Mouse (Mus musculus): ENCODE results near the gene Phc1. TPM values are rescaled to one million over a fixed set of nuclear protein-coding genes. Genes with fewer than 3 reads are reported as not detected.
"Not testable (repeated sequence)": the region's sequence is repeated elsewhere in the genome, so short reads cannot be mapped to it uniquely, and the experiment has no call there.

The Phc1 gene
- total RNA-seq (2021) = 10 to 100 TPM; 27.3 to 34.0 TPM
- long read RNA-seq, experiment 1, transcript Phc1-215 (15 exons, 3,893 nt) = major isoform, 8 of 28 reads
- long read RNA-seq, experiment 1, partial matches to known transcripts = 13 of 28 reads
- long read RNA-seq, experiment 1, other reads (novel, unspliced or antisense) = 5 of 28 reads
- long read RNA-seq, experiment 2, transcript Phc1-215 (15 exons, 3,893 nt) = major isoform, 7 of 22 reads
- long read RNA-seq, experiment 2, partial matches to known transcripts = 8 of 22 reads
- long read RNA-seq, experiment 2, other reads (novel, unspliced or antisense) = 6 of 22 reads

DNA sequence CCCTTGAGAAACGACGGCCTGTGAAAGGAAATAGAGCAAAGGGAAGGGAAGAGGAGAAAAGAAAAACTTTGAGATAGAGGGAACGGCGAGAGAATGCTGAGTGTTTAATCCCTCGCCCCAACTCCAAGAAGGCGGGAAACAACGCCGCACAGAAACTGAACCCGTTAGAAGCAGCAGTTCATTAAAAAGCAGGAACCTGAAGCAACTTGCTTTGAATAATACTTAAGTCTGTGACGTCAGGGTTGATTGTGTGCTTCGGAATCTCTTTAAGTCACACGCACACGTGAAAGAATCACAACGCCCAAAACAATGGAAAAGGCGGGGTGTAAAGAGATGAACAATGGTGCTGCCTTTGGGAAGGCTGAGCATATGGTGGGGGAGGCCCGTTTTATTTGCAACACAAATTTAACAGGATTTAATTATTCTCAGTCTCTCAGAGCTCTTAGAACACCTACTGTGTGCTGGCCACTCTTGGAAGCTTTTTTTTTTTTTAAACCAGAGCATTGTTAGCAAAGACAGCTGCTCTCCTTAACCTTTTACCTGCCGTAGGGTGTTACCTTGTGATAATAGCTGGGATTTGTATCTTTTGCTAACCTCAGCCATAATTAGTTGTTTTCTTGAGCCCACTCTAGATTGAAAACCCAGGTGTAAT, at the start of gene Phc1:
Gene Phc1, minus strand, starts transcription at position 213 of the 652 bp plus-strand sequence.
- peak; percentile 2 for DNase-seq (ENCODE audit: low spot score)

DNA sequence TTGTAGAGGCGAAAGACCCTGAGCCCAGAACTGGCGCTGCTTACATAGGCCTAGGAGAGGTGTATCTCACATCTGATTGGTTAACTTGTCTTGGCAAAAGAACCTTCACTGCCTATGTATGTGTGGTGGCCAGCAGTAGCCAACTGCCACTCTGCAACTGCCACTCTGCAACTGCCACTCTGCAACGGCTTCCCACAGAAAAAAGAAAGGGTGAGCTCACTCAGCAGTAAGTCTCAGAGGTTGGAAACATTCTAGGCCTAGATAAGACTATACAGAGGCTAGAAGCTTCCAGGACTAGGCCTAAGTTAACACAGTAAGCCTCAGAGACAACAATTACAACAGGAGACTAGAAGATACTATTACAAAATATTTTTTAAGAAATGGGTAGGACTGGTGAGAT, 49.6 kb upstream of the Phc1 start:
- DNase-seq (ENCODE audit: low spot score) = not testable (repeated sequence)

DNA sequence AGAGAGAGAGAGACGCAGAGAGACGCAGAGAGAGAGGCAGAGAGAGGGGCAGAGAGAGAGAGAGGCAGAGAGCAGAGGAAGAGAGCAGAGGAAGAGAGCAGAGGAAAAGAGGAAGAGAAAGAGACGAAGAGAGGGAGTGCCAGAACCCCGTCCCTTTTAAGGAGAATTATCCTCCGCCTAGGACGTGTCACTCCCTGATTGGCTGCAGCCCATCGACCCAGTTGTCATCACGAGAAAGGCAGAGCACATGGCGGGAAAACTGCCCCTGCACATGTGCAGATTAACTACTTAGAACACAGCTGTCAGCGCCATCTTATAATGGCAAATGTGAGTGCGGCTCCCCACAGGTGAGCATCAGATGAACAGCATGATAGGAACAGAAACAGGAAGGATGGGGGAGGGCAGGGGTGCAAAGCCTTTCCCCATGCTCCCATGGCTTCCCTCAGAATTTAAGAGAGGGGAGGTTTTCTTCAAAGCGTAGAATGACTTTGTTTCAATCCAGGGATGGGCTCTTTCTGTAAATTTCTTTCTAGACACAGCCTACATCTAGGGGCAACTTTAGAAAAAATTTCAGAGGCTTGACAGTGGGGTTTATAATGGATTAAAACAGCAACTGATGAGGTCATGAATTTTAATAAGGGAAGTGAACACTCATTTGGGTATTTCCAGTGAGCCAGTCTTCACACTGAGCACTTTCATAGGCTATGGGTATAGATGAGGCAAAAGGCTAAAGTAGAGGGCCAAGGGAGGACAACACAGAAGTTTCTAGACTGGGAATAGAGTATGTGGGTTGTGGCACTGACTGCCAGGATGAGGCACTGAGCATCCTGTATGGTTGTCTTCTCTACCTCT, 47.0 kb upstream of the Phc1 start:
- not testable (repeated sequence) for DNase-seq (ENCODE audit: low spot score)

DNA sequence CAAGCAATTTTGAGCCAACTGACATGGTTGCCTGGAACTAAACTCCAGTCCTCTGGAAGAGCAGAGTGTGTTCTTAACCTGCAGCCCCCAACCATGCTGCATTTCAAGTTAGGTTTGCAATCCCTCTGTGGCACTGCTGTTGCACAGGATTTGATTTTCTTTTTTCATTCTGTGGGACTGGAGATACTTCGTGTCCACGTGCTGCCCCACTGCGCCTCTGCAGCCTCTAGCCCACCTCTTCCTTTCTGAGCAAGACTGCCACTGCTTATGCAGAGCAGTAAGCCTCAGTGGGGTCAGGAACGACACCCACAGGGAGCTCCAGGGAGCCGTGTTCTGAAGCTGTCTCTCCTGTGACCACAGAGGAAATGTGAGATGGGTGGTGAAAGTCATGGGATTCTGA, 45.4 kb upstream of the Phc1 start:
- no peak for DNase-seq (ENCODE audit: low spot score)

DNA sequence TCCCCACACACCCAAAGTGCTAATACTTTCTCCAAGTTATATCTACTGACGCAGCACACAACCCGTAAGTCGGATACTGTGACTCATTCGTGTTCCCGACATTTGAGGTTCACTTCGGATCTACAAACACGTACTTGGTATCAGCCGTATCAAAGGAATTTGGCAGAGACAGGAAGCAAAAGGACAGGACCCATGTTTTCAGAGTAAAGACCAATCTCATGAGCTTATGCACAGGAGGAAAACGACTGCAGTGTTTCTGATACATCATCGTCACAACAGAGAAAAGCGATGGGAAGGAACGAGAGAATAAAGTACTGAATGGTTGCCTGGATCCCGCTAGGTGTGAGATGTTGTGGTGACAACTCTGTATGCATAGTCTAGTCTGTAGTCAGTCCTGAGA, 44.5 kb upstream of the Phc1 start:
- no peak for DNase-seq (ENCODE audit: low spot score)

DNA sequence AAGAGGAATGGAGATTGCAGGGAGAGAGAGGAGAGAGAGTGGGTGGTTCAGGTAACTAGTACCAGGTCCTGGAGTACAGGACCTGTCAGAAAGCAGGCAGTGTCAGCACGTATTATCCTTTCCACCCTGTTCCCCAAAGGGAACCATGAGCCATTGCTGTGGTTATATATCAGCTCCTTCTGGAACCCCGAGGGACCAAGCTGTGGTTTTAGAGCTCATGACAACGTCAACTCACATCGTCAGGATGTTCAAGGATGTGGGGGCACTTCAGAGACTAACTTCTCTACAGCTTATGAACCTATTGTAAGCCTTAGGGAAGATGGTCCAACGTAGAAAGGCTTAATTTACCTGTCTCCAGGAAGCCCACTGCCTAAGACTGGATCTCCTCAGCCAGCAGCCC, 42.9 kb upstream of the Phc1 start:
- no peak for DNase-seq (ENCODE audit: low spot score)

DNA sequence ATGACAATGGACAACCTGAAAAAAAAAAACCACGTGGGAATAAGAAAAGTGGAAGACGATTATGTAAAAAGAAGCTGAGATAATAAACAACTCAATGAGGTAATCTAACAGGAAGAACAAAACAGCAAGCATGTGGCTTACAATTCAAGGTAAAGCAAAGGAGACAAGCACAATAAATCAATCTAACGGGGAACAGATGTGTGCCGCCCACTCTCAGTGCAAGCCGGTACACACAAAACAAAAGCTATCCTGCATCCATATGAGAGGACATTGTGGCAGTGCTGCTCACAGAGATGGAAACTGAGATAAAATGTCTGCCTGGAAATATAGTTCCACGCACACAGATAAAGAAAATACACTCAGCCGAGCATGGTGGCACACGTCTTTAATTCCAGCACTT, 41.7 kb upstream of the Phc1 start:
- DNase-seq (ENCODE audit: low spot score) = no peak

DNA sequence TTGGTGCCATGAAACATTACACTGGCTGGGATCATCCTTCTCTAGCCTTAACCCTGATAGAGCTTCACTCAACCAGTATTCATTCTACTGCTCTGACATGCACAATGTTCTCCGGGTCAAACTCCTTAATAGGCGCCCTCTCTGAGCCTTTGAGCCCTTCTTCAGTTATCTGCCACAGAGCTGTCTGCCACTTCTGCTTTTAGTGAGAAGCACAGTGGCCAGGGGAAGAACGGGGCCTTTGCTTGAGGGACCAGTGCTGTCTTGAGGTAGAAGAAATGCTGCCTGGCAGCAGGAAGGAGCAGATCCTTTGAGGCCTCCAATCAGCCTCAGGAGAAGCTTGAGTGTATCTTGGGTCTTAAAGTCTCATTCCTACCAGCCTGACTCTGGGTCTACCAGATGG, 27.9 kb upstream of the Phc1 start:
- no peak for DNase-seq (ENCODE audit: low spot score)

DNA sequence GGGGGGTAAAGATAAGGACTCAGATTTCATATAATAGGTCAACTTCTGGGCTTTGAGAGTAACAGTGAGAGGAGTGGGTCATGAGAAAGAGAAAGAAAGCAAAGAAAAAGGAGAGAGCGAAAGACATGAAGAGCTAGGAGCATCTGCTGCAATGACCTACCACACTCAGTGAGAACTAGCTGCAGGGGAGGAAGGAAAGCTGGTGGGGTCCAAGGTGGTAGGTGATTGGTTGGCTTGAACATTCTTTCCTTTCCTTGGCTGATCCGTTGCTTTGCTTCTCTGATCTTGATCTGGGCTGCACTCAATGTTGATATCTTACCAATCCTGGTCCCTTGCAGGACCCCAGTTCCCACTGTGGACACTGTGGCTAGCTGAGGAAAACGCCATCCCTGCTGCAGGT, 26.6 kb upstream of the Phc1 start:
- DNase-seq (ENCODE audit: low spot score) = no peak

DNA sequence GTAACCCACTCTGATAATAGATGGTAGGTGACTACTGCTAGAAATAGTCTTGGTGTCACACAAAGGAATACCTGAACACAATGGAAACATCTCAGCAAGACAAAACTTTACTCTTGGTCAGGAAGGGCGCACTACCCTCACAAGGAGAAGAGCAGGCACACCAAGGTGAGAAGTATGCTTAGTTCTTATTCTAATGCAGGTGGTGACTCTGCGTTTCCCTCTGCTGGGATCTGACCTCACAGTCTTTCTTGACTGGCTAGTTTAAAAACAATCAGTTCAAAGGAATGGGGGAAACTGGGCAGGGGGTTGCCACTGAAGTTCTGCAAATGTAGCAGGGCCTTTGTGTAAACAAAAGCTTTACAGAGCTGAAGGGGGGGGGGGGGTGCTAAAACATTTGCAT, 25.9 kb upstream of the Phc1 start:
- DNase-seq (ENCODE audit: low spot score) = no peak

DNA sequence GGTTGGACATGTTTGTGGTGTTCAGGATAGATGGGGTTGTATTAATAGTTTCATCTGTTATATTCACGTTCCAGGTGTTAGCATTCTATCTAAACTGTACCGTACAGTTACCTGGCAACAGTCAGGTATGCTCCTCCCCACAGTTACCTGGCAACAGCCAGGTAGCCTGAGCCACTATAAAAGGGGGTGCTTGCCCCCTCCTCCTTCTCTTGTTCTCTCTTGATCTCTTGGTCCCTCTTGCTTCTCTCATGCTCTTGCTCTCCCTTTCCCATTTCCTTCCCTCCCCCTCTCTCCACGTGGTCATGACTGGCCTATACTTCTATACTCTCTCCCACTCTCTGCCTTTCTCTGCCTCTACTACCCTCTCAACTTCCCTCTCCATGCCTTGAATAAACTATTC, 25.3 kb upstream of the Phc1 start:
- no peak for DNase-seq (ENCODE audit: low spot score)

DNA sequence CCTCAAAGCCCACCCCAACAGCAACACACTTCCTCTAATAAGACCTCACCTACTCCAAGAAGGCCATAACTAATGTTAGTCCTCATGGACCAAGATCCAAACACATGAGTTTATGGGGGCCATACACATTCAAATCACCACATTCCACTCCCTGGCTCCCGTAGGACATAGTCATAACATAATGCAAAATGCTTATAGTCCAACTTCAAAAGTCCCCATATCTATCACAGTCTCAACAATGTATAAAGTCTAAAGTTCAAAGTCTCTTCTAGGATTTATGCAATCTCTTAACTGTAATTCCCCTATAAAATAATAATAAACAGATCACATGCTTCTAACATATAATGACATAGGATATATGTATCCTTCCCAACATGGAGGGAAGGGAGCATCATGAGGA, 16.7 kb upstream of the Phc1 start:
- DNase-seq (ENCODE audit: low spot score) = no peak

DNA sequence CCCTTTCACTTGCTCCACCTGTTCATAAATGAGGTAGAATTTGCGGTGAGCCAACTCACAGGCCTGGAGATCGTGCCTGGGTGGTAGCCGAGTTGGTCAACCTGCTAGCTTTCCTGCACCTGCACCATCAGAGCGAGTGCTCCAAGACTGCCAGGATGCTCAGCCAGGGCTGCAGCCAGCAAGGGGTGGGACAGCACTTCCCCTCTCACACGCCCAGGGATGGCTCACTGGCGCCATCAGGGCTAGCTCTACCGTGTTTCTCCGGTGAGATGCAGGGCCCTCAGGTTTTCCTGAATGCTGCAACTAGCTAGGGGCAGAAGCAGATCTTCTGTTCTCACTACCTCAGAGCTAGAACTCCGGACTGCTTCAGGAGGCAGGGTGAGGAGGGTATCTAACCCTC, 15.5 kb upstream of the Phc1 start:
- DNase-seq (ENCODE audit: low spot score) = no peak

DNA sequence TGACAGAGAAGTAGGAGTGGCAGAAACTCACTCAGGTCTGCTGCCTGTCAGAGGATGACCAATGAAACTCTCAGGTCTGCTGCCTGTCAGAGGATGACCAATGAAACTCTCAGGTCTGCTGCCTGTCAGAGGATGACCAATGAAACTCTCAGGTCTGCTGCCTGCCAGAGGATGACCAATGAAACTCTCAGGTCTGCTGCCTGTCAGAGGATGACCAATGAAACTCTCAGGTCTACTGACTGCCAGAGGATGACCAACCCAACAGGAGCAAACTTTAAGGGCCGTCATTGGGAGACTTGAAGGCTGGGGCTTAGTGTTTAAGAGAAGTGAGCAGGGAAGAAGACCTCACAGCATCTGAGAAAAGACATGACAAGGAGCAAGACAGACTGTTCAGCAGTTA, 7.0 kb upstream of the Phc1 start:
- DNase-seq (ENCODE audit: low spot score) = not testable (repeated sequence)

DNA sequence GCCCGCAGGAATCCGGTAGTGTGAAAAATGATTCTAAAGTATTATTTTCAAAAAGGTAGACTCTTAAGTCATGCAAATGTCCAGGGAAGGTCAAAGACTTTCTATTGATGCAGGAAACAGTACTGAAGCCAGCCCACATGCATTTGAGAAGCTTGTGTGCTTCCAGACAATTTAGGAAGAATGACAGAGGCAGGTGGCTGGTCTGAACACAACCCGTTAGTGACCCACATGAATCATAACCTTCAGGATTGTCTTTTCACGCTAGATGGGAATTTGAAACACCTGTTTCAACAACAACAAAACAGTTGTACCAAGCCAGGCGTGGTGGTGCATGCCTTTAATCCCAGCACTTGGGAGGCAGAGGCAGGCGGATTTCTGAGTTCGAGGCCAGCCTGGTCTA, 6.0 kb upstream of the Phc1 start:
- no peak for DNase-seq (ENCODE audit: low spot score)

DNA sequence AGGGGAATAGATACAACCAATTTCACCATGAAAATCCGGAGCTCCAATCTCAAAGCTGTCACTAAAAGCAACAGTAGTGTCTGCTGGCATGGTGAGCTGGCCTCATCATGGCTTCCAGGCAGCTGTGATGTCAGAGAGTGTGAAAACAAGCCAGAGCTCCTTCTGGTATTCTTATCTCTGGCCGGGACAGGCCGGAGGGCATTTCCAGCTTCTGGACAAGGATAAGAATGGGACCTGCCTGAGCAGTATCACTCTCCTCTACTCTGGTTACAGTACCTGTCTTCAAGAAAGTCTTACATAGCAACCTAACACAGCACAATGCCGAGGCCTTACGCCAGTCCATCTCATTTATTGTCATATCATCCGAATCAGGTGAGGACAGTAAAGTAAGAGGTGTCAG, 5.4 kb upstream of the Phc1 start:
- DNase-seq (ENCODE audit: low spot score) = no peak

DNA sequence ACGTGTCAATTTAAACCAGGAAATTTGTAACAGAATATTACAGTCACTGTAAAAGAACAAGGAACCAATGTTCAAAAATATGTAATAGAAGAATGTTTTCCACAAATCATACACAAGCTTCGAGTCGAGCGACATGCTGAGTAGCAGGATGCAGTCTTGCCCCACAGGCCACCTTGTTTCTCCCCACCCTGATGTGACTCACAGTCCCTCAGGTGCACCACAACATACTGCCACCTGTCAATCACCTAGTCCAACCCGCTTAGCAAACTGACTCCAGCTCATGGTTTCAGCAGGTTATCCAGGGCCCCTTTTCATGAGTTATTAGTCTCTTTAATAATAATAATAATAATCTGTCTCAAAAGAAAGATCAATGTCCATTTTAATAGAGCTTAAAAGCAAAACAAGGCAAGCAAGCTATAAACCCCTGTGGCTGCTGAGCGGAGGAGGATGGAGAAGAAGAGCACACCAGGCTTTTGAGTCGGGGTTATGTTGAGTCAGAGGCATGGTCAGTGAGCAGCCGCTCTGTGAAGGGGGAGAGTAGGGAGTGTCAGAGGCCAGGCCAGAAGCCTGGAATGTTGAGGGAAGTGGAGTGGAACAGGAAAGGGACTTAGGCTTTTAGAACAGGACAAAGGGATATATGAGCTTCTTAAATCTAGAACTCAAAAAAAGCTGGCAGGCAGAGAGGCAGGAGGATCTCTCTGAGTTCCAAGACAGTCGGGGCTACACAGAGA, 4.2 kb upstream of the Phc1 start:
- no peak for DNase-seq (ENCODE audit: low spot score)

DNA sequence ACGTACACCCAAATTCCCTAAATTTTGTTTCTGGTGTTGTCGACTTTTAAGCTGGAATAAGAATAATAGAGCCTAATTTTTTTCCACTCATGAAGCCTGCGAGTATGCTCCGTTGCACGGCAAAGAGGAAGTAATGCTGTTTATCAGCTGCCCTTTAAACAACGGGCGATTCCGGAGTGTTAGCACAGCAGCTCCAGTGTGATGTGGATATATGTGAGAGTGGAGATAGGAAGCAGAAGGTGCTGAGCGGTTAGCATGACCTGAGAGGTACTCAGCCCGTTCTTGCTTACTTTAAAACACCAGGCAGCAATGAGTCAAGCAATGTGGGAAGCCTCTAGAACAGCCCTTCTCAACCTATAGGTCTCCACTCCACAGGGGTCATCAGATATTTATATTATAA, 3.4 kb upstream of the Phc1 start:
- no peak for DNase-seq (ENCODE audit: low spot score)

DNA sequence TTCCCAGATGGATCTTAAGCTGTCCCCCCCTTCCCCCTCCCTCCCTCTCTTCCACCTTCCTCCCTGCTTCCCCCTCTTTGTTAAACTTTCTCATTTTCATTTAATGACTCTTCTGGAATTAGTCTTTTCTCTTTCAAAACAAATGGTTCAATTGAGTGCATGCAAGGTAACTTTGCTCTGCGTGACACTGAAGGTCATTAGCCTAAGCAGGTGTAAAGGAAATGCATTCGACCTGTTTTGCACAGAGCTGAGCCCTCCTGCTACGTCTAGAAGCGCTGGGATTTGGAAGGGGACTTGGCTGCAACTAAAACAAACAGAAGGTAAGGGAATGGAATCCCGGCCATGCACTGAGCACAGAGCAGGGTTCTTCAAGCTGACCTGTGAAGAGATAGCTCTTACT, 1.8 kb upstream of the Phc1 start:
- no peak for DNase-seq (ENCODE audit: low spot score)

DNA sequence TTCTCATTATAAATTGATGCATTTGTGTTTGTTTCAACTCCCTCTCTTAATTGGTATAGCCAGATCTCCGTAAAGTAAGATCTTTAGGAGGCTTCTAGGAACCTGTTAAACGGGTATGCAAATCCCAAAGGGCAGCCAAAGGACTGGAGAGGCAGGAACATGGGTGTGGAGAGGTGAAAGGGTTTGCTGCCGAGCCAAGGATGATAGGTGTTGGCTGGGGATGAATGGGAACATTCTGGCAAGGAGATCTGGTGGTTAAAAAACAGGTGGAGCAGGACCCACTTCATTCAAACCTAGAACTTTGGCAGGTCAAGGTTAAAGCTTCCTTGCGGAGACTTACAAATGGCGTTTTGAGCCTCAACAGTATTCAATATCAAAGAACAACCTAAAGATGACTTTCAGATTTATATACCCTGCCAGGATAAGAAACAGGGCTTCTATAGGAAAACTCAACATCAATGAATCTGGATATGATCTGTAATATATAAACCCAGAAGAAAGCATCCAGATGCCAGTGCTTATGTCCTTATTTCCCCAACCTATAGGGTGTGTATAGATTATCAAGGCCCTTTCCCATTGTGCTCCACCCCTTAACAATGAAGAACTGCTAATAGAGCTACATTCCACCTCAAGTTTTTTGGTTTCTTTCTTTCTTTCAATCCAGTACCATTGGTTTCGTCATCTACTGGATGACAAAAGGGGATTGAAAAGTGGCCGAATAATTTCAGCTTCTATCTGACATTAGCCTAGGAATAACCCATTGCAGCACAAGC, 863 bp upstream of the Phc1 start:
- DNase-seq (ENCODE audit: low spot score) = no peak

Data from gastrocnemius, adult 18-20 months (tissue).